Mouse (Mus musculus) erythroblast, embryonic 14.5 days (primary cell): ENCODE results near the gene Srl.

Experiments
- GATA1 ChIP-seq: IDR thresholded peaks from 2 replicates; pipeline ENCODE4 v1.6.1; 2012; ENCODE audit warnings: low read length, inconsistent platforms, mixed read lengths
- TAL1 ChIP-seq: IDR thresholded peaks from 3 replicates; pipeline ENCODE4 v1.6.1; 2012; ENCODE audit warnings: low read length, inconsistent platforms, mixed read lengths

DNA sequence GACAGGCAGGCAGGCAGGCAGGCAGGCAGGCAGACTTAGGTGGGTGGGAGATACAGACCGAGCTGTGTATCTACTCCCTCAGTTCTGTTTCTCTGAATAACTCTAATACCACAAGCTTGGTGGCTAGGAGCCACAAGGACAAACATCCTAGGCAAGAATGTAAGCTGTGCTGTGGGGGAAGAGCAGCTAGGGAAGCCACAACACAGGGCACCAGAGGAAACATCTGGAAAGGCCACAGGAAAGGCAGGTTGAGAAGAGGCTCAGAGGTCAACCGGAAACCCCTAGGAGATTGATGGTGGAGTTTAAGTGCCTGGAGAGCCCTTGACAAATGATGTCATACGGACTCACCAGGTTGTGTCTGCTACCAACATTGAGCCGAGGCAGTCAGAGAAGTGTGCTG is 104.9 kb downstream of the Srl start:
- no peak for TF ChIP-seq GATA1
- no peak for TF ChIP-seq TAL1
